Mouse (Mus musculus) left cerebral cortex, postnatal 10 days (tissue): Measurements from ENCODE around the gene Dcun1d2. TPM values are rescaled to one million over a fixed set of nuclear protein-coding genes. Genes with fewer than 3 reads are reported as not detected.
"Not testable (repeated sequence)": the region's sequence is repeated elsewhere in the genome, so short reads cannot be mapped to it uniquely, and the experiment has no call there.

Experiments
- DNase-seq, 2 experiments: peaks; one replicate each; pipeline ENCODE4 v3.0.0; 2021 to 2022; ENCODE audit warnings: low spot score in 2 of 2, mixed read lengths in 1 of 2; ENCODE audit errors: extremely low spot score in 1 of 2
- intact Hi-C: fragments of 180-260 bp; cut with DNase I; formaldehyde crosslinking; loops from one replicate; pipeline ENCODE4 v1.15.1; 2025
- total RNA-seq, 2 experiments: library from RNA; stranded (reverse); gene quantifications; 2 replicates each; pipeline ENCODE4 v1.2.3; 2021

Dcun1d2 gene
- 10 to 100 TPM; 24.7 to 26.9 TPM for total RNA-seq

- peak; percentile 89 to 97 for DNase-seq
- intact Hi-C loops: no loop called here
Observed at GRCm38 (mm10) chr8:13287692-13288623, at the start of gene Dcun1d2, which contains the start of gene Tmco3. TSS of gene Dcun1d2 (minus strand) at chr8:13288131. TSS of gene Tmco3 (plus strand) at chr8:13288190.

DNA sequence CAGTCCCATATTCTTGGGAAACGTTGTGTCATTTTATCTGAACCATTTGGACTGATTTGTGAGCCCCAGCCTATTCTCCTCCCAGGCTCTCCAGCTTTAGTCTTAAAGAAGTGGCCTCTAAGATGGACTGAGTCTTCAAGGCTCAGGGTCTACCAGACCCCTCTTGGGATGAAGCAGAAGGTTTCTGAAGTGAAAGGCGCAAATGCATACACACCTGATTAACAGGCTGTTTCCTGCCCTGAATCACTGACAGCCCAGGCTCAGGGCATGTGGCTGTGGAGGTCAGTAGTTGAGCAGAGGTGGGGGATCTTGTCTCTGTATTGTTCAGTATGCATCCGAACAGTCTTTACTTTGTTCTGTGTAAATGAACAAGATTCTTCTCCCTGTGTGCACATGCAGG lies 49.7 kb upstream of the Dcun1d2 start:
- intact Hi-C loops: no loop called here
- DNase-seq: no peak

DNA sequence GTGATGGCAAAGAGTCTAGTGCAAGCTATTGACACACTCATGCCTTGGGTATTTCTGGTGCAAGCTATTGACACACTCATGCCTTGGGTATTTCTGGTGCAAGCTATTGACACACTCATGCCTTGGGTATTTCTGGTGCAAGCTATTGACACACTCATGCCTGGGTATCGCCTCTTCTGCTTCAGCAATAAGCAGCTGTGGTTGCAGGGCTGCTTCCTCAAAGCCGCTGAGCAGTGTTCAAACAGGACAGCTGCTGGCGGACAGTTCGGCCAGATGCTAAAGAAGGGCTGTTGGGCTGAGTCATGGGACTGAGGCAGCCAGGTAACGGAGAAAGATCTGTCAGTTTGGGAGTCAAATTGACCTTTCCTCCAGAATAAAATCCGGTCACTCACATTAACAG lies 49.3 kb upstream of the Dcun1d2 start:
- intact Hi-C loops: not testable (repeated sequence)

GRCm38 (mm10) chr8:13334671-13335070 lies 46.7 kb upstream of the Dcun1d2 start:
- intact Hi-C loops: no loop called here
- DNase-seq: no peak

More for the DNA sequence above, 49.3 kb upstream of the Dcun1d2 start:
- not testable (repeated sequence) for DNase-seq

DNA sequence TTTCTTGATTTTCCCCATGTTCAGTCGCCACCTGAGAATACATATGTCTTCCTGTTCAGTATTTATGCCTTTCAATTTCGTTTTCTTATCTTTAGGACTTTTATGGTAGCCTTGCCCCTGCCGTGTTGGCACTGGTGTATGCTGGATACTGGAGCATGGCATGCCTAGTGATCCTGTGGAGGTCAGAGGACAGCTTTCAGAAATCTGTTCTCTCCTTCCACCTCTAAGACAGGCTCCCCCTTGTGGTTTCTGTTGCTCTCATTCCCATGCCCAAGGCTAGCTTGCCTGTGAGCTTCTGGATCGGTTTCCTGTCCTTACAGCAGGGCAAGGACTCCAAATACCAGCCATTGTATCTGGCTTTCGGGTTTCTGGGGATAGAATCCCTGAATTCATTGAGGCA lies 38.7 kb upstream of the Dcun1d2 start:
- intact Hi-C loops: no loop called here
- DNase-seq: no peak

- intact Hi-C loops: no loop called here
Observed at GRCm38 (mm10) chr8:13316671-13317070, 28.7 kb upstream of the Dcun1d2 start.

GRCm38 (mm10) chr8:13314922-13315321 lies 27.0 kb upstream of the Dcun1d2 start:
- intact Hi-C loops: no loop called here
- DNase-seq: no peak

More at GRCm38 (mm10) chr8:13316671-13317070, 28.7 kb upstream of the Dcun1d2 start:
- DNase-seq: no peak

GRCm38 (mm10) chr8:13306916-13307315 lies 19.0 kb upstream of the Dcun1d2 start:
- intact Hi-C loops: no loop called here
- no peak for DNase-seq

DNA sequence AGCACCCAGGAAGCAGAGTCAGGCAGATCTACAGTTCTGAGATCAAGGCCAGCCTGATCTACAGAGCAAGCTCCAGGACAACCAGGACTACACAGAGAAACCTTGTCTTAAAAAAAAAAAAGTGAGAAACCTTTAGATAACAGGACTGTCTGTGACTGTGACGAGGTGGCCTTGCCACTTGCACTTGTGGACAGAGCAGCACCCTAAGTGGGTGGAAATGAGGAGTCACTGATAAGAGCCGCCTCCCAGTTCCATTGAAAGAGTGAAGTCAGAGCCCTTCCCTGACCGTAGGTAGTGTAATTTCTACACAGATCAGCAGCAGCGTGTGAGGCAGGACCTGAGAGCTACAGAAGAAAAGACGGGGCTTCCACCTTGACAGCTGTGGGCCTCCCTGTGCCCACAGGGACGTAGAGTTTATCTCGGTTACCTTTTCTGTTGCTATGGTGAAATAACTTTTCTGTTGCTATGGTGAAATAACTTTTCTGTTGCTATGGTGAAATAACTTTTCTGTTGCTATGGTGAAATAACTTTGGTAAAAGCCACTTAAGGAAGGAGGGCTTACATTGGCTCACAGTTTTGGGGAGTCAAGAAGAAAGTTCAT lies 18.5 kb upstream of the Dcun1d2 start:
- no peak for DNase-seq
- intact Hi-C loops: no loop called here

DNA sequence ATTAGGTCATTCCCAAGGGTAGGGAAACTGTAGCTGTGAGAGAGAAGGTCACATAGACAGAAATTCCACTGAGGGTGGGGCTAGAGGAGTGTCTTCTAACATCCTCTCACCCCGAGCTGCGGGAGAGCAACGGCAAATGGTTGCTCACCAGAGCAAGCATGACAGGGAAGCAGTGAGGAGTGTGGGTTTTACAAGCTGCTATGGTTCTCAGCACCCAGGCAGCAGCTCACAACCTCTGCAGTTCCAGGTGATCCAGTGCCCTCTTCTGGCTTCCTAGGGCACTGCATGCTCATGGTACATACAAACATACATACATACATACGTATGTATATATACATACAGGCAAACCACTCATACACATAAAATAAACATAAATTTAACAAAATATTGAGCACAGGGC lies 18.0 kb upstream of the Dcun1d2 start:
- no peak for DNase-seq
- intact Hi-C loops: no loop called here

GRCm38 (mm10) chr8:13305459-13305858 lies 17.5 kb upstream of the Dcun1d2 start:
- intact Hi-C loops: no loop called here
- no peak for DNase-seq

- intact Hi-C loops: no loop called here
- no peak for DNase-seq
Observed at GRCm38 (mm10) chr8:13301036-13301435, 13.1 kb upstream of the Dcun1d2 start.

- intact Hi-C loops: no loop called here
- no peak for DNase-seq
Observed at GRCm38 (mm10) chr8:13299571-13299970, 11.6 kb upstream of the Dcun1d2 start.

- intact Hi-C loops: no loop called here
- no peak for DNase-seq
Observed at GRCm38 (mm10) chr8:13293677-13294470, 5.9 kb upstream of the Dcun1d2 start.

DNA sequence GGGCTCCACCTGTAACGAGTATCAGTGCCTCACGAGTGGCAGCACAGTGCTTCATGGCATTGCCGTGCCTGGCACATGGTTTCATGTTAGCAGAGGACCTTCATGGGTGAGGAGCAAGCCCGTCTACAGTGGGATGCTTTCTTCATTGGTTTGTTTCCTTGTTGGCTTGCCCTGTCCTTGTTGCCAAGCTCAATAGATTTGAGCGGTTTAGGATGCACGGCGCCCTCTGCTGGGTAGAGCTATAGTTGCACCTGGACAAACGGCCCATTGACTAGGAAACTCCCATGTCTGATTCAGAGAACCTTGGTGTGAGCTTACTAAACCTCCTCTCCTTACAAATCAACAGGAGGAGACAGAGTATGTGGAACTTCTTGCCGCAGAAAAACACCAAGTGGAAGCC lies 4.4 kb upstream of the Dcun1d2 start:
- DNase-seq: peak; percentile 29 to 74
- intact Hi-C loops: no loop called here

GRCm38 (mm10) chr8:13288646-13289045 lies 715 bp upstream of the Dcun1d2 start:
- DNase-seq: no peak
- intact Hi-C loops: no loop called here

GRCm38 (mm10) chr8:13287304-13287691 lies 633 bp downstream of the Dcun1d2 start:
- intact Hi-C loops: no loop called here
- peak; percentile 61 to 94 for DNase-seq

GRCm38 (mm10) chr8:13283200-13283599 lies 4.7 kb downstream of the Dcun1d2 start:
- intact Hi-C loops: no loop called here
- no peak for DNase-seq

GRCm38 (mm10) chr8:13276941-13277447 lies 10.9 kb downstream of the Dcun1d2 start:
- intact Hi-C loops: no loop called here
- no peak for DNase-seq
